ENCODE assay signal across 27 mouse cellular contexts in genomic region chr8:124517142-124517541, GRCm38 (mm10). TPM values are rescaled to one million over a fixed set of nuclear protein-coding genes. Genes with fewer than 3 reads are reported as not detected.
DNase-seq lines count a peak whose midpoint lies in the region; ATAC-seq and TF ChIP-seq lines count a peak whose summit lies in the region.
"Had no signal": no experiment of that assay in that cellular context is flagged by ENCODE, and none has a peak within 500 bp of the region (broad histone marks: within the 10 kb centered on the region; RNA-seq: fewer than 3 reads in every experiment).

No protein-coding gene starts in this region.

- DNase-seq in gastrocnemius, adult 2 months = no peak
- DNase-seq in gastrocnemius, postnatal 14 days = no peak
- DNase-seq in left cerebral cortex, adult 2 months (ENCODE audit: extremely low spot score in 1 of 2, low spot score in 2 of 2) = no peak
- DNase-seq in left cerebral cortex, postnatal 4 days = no peak
- DNase-seq in MEL (ENCODE audit: low read depth, low spot score) = peak; percentile 14
- DNase-seq in hindbrain, embryonic 11.5 days (ENCODE audit: low spot score) = no peak
- DNase-seq: adrenal gland, adult 8-10 months; adrenal gland, postnatal 25 days; B cell, adult 2 months; cerebellum, adult 18-20 months; cerebellum, adult 9-10 months; cerebellum, postnatal 14 days; gastrocnemius, postnatal 36 days had no signal

- H3K27me3 ChIP-seq in MEL (ENCODE audit: control insufficient read depth in 1 of 2, insufficient read depth in 2 of 2, low read length in 2 of 2) = no peaks in the 10 kb centered on the region
- H3K27me3 ChIP-seq in hindbrain, embryonic 11.5 days (ENCODE audit: control insufficient read depth, insufficient read depth, low read length) = no peaks in the 10 kb centered on the region
- H3K27me3 ChIP-seq: embryonic facial prominence, embryonic 12.5 days; intestine, embryonic 15.5 days had no signal

- no peak for TF ChIP-seq EP300 in MEL (IDR thresholded peaks at IDR 0.05; ENCODE audit: low read depth in 1 of 2, low read length in 2 of 2)

- H3K9me3 ChIP-seq in MEL (replicated peaks; ENCODE audit: insufficient read depth, low read length) = no peaks in the 10 kb centered on the region
- no peaks in the 10 kb centered on the region for H3K9me3 ChIP-seq in hindbrain, embryonic 11.5 days (ENCODE audit: control insufficient read depth, low read length)
- H3K9me3 ChIP-seq: embryonic facial prominence, embryonic 12.5 days; embryonic facial prominence, embryonic 15.5 days; forebrain, embryonic 15.5 days; hindbrain, embryonic 13.5 days; intestine, embryonic 15.5 days had no signal

- intact Hi-C loops in gastrocnemius, adult 2 months (cut with DNase I) = no loop called here
- intact Hi-C loops in gastrocnemius, postnatal 14 days (cut with DNase I; ENCODE audit: low total_unique reads) = loop anchor here (5.0 kb wide), 1 partner anchor 55 kb away; no protein-coding TSS in a partner anchor
- intact Hi-C loops in left cerebral cortex, adult 2 months (cut with DNase I) = loop anchor here (2.0 to 5.0 kb wide), 2 partner anchors 115 to 130 kb away; no protein-coding TSS in a partner anchor
- intact Hi-C loops in left cerebral cortex, postnatal 4 days (cut with DNase I) = loop anchor here (5.0 to 10.0 kb wide), 2 partner anchors 65 to 112 kb away; no protein-coding TSS in a partner anchor

- no peak for TF ChIP-seq RAD21 in MEL (IDR thresholded peaks at IDR 0.05; ENCODE audit: low read depth, low read length)

- no peak for TF ChIP-seq CTCF in gastrocnemius, adult 2 months (IDR thresholded peaks at IDR 0.05)
- TF ChIP-seq CTCF in left cerebral cortex, adult 2 months (IDR thresholded peaks at IDR 0.05) = no peak
- TF ChIP-seq CTCF in MEL (IDR thresholded peaks at IDR 0.05 in 2 of 3, conservative IDR thresholded peaks at IDR 0.05 in 1 of 3; ENCODE audit: control insufficient read depth in 1 of 3, insufficient read depth in 1 of 3, low read depth in 2 of 3, low read length in 3 of 3, poor library complexity in 1 of 3, severe bottlenecking in 1 of 3) = no peak

- 0 out of 2 replicates have a peak, but pooled peaks have one; percentile 6 for ATAC-seq in granulocyte monocyte progenitor cell, adult 5-6 weeks (replicated peaks; ENCODE audit: poor library complexity, severe bottlenecking)
- no peak for ATAC-seq in hindbrain, embryonic 11.5 days (ENCODE audit: low FRiP score)
- ATAC-seq: activated CD4-positive, CD25-positive, alpha-beta regulatory T cell, adult 4 months; forebrain, embryonic 15.5 days; hindbrain, embryonic 16.5 days; intestine, embryonic 15.5 days had no signal

- no peak for TF ChIP-seq POLR2A in MEL (IDR thresholded peaks at IDR 0.05; ENCODE audit: control insufficient read depth in 1 of 2, insufficient read depth in 1 of 2, low read depth in 1 of 2, low read length in 2 of 2, poor library complexity in 1 of 2)

- peak overlapping the region; percentile 12; the same call in 1 of the 2 replicates for H3K27ac ChIP-seq in gastrocnemius, adult 2 months
- peak overlapping the region; percentile 81 for H3K27ac ChIP-seq in left cerebral cortex, adult 2 months
- H3K27ac ChIP-seq in MEL (ENCODE audit: control insufficient read depth, low read depth, low read length) = no peak overlapping the region
- H3K27ac ChIP-seq in hindbrain, embryonic 11.5 days (ENCODE audit: low read depth, low read length) = no peak overlapping the region
- H3K27ac ChIP-seq: embryonic facial prominence, embryonic 12.5 days; embryonic facial prominence, embryonic 15.5 days; forebrain, embryonic 15.5 days; hindbrain, embryonic 13.5 days; intestine, embryonic 15.5 days had no signal

- 65% methylated on average over 6 of the region's 6 CpGs for WGBS in hindbrain, embryonic 11.5 days

- H3K4me3 ChIP-seq in gastrocnemius, adult 2 months = no peak overlapping the region
- H3K4me3 ChIP-seq in left cerebral cortex, adult 2 months = no peak overlapping the region
- H3K4me3 ChIP-seq in MEL (ENCODE audit: control insufficient read depth in 1 of 2, insufficient read depth in 1 of 2, low read depth in 2 of 2, low read length in 2 of 2) = no peak overlapping the region
- H3K4me3 ChIP-seq in hindbrain, embryonic 11.5 days (ENCODE audit: low read depth, low read length) = no peak overlapping the region
- H3K4me3 ChIP-seq: embryonic facial prominence, embryonic 12.5 days; embryonic facial prominence, embryonic 15.5 days; forebrain, embryonic 15.5 days; hindbrain, embryonic 13.5 days; intestine, embryonic 15.5 days had no signal

- H3K4me2 ChIP-seq in hindbrain, embryonic 11.5 days (replicated peaks; ENCODE audit: low read depth, low read length) = no peak overlapping the region
- H3K4me2 ChIP-seq: embryonic facial prominence, embryonic 12.5 days; embryonic facial prominence, embryonic 15.5 days; forebrain, embryonic 15.5 days; heart, embryonic 11.5 days; hindbrain, embryonic 13.5 days; intestine, embryonic 15.5 days had no signal

- H3K36me3 ChIP-seq in MEL (ENCODE audit: control insufficient read depth in 1 of 2, insufficient read depth in 2 of 2, low read length in 2 of 2) = peaks cover 0 to 19% of the 10 kb centered on the region in 2 experiments; a peak in 2 of 4 replicates
- no peaks in the 10 kb centered on the region for H3K36me3 ChIP-seq in hindbrain, embryonic 11.5 days (ENCODE audit: control insufficient read depth, insufficient read depth, low read length)
- H3K36me3 ChIP-seq: embryonic facial prominence, embryonic 12.5 days; embryonic facial prominence, embryonic 15.5 days; forebrain, embryonic 15.5 days; hindbrain, embryonic 13.5 days; intestine, embryonic 15.5 days had no signal

- peaks cover 0 to 27% of the 10 kb centered on the region in 2 experiments for H3K4me1 ChIP-seq in MEL (ENCODE audit: control insufficient read depth in 1 of 2, insufficient read depth in 2 of 2, low read length in 2 of 2)
- peaks cover 2% of the 10 kb centered on the region; the same call in 1 of the 2 replicates for H3K4me1 ChIP-seq in hindbrain, embryonic 11.5 days (replicated peaks; ENCODE audit: control insufficient read depth, insufficient read depth, low read length)

- H3K9ac ChIP-seq in MEL (ENCODE audit: control insufficient read depth, low read depth, low read length, poor library complexity, severe bottlenecking) = no peak overlapping the region
- H3K9ac ChIP-seq in hindbrain, embryonic 11.5 days (ENCODE audit: low read depth, low read length) = no peak overlapping the region
- H3K9ac ChIP-seq: embryonic facial prominence, embryonic 12.5 days; embryonic facial prominence, embryonic 15.5 days; forebrain, embryonic 15.5 days; hindbrain, embryonic 13.5 days; intestine, embryonic 15.5 days had no signal

- peaks cover 15% of the 10 kb centered on the region for H3K79me2 ChIP-seq in MEL (ENCODE audit: control insufficient read depth, insufficient read depth, low read length, poor library complexity)

TF ChIP-seq in MEL, 35 proteins besides CTCF, POLR2A, EP300 and RAD21:
- TF ChIP-seq USF1 (IDR thresholded peaks at IDR 0.05; ENCODE audit: low read depth, low read length) = peak; percentile 67
- TF ChIP-seq ZNF384 (IDR thresholded peaks at IDR 0.05; ENCODE audit: low read depth, low read length) = no peak

RNA-seq across cellular contexts. Expression of gene Cog2, which starts 3.4 kb away (rescaled TPM):
- 10 to 100 TPM; 17.1 to 17.7 TPM for total RNA-seq in gastrocnemius, adult 2 months (2021)
- total RNA-seq in gastrocnemius, postnatal 14 days (2021) = 10 to 100 TPM; 18.7 to 19.8 TPM
- 10 to 100 TPM; 35.1 to 46.5 TPM for total RNA-seq in left cerebral cortex, adult 2 months (2021)
- 10 to 100 TPM; 37.2 to 38.6 TPM for total RNA-seq in left cerebral cortex, postnatal 4 days (2021)
- 27.8 and 37.5 TPM in 2 replicates for total RNA-seq in MEL (2012; rRNA removed)
- polyA plus RNA-seq in MEL (2012; ENCODE audit: insufficient read depth in 1 of 2, insufficient read length in 2 of 2, low read depth in 1 of 2, low replicate concordance in 2 of 2, missing spikeins in 1 of 2) = 10 to 100 TPM in 1 of 2 experiments, not detected in 1; 32.6 TPM
- total RNA-seq in granulocyte monocyte progenitor cell, adult 5-6 weeks (2014; fragmentation: Nextera tagmentation) = 18.9 and 22.5 TPM in 2 replicates
- total RNA-seq in granulocyte monocyte progenitor cell, adult 5-6 weeks (2017) = 22.5 and 25.8 TPM in 2 replicates
- 35.8 and 39.5 TPM in 2 replicates for polyA plus RNA-seq in hindbrain, embryonic 11.5 days (2014; fragmentation: Nextera tagmentation; extraction: Ambion mirVana)

RNA-seq across cellular contexts. Expression of gene Agt, which starts 52.4 kb away (rescaled TPM):
- 10 to 100 TPM; 12.0 to 18.0 TPM for total RNA-seq in gastrocnemius, adult 2 months (2021)
- total RNA-seq in gastrocnemius, postnatal 14 days (2021) = 10 to 100 TPM; 11.4 to 12.3 TPM
- 10 to 100 TPM; 13.3 to 17.8 TPM for total RNA-seq in left cerebral cortex, adult 2 months (2021)
- 1 to 10 TPM; 3.0 to 9.0 TPM for total RNA-seq in left cerebral cortex, postnatal 4 days (2021)
- total RNA-seq in MEL (2012; rRNA removed) = not detected in 2 replicates
- not detected for polyA plus RNA-seq in MEL (2012; ENCODE audit: insufficient read depth in 1 of 2, insufficient read length in 2 of 2, low read depth in 1 of 2, low replicate concordance in 2 of 2, missing spikeins in 1 of 2)
- not detected in 2 replicates for total RNA-seq in granulocyte monocyte progenitor cell, adult 5-6 weeks (2014; fragmentation: Nextera tagmentation)
- total RNA-seq in granulocyte monocyte progenitor cell, adult 5-6 weeks (2017) = not detected in 2 replicates
- 0.14 and 0.15 TPM in 2 replicates for polyA plus RNA-seq in hindbrain, embryonic 11.5 days (2014; fragmentation: Nextera tagmentation; extraction: Ambion mirVana)
- total RNA-seq: hematopoietic stem cell, adult 5-6 weeks had no signal
- polyA plus RNA-seq: activated CD4-positive, CD25-positive, alpha-beta regulatory T cell, adult 4 months; forebrain, embryonic 11.5 days had no signal

RNA-seq across cellular contexts. Expression of gene Capn9, which starts 58.8 kb away (rescaled TPM):
- total RNA-seq in gastrocnemius, adult 2 months (2021) = not detected
- total RNA-seq in gastrocnemius, postnatal 14 days (2021) = under 1 TPM in 1 of 2 experiments, not detected in 1; 0.08 TPM
- total RNA-seq in left cerebral cortex, adult 2 months (2021) = not detected
- total RNA-seq in left cerebral cortex, postnatal 4 days (2021) = under 1 TPM in 1 of 2 experiments, not detected in 1; 0.32 TPM
- not detected in 2 replicates for total RNA-seq in MEL (2012; rRNA removed)
- polyA plus RNA-seq in MEL (2012; ENCODE audit: insufficient read depth in 1 of 2, insufficient read length in 2 of 2, low read depth in 1 of 2, low replicate concordance in 2 of 2, missing spikeins in 1 of 2) = not detected
- not detected in 2 replicates for total RNA-seq in granulocyte monocyte progenitor cell, adult 5-6 weeks (2014; fragmentation: Nextera tagmentation)
- not detected in 2 replicates for total RNA-seq in granulocyte monocyte progenitor cell, adult 5-6 weeks (2017)
- polyA plus RNA-seq in hindbrain, embryonic 11.5 days (2014; fragmentation: Nextera tagmentation; extraction: Ambion mirVana) = 0.08 TPM in 1 of 2 replicates, not detected in the other
- total RNA-seq: gastrocnemius, adult 8-10 months; gastrocnemius, postnatal 36 days; heart, adult 8-10 months; heart, postnatal 25 days; hematopoietic stem cell, adult 5-6 weeks had no signal
- polyA plus RNA-seq: activated CD4-positive, CD25-positive, alpha-beta regulatory T cell, adult 4 months; embryonic facial prominence, embryonic 12.5 days; forebrain, embryonic 11.5 days; heart, embryonic 11.5 days had no signal

Comparison
In these comparisons a context has a peak if more than half of its experiments do, and no peak if none do; other contexts are left out.
1. H3K27ac ChIP-seq: peak in gastrocnemius, adult 2 months (single experiment) and left cerebral cortex, adult 2 months (single experiment); none in MEL (single experiment) and hindbrain, embryonic 11.5 days (single experiment).